Mouse (Mus musculus): Measurements from ENCODE around the gene Crocc.

Gene Crocc

DNA sequence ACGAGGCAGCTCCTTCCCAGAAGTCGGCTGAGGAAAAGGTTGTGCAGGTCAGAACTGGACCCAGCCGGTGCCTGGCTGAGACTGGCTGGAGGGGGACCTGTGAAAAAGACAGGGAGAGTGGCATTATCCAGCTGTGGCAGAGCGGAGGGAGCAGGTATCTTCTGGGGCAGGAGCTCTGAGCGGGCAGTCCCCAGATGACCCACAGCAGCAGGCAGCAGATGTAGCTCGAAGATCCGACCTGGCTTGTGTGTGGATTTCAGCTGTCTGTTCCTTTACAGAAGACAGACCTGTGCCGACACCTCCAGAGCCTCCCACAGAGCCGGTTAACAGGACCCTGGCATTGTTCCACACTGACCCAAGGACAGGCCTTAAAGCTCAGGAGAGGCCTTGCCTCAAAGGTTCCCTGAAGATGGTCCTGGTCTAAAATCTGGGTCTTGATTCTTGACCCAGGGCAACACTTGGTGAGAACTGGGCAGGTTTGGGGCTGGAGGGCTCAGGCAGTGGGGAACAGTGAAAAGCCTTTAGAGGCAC lies 7.2 kb upstream of the Crocc start:
- DNase-seq (ENCODE audit: low read depth, low spot score), result no peak

DNA sequence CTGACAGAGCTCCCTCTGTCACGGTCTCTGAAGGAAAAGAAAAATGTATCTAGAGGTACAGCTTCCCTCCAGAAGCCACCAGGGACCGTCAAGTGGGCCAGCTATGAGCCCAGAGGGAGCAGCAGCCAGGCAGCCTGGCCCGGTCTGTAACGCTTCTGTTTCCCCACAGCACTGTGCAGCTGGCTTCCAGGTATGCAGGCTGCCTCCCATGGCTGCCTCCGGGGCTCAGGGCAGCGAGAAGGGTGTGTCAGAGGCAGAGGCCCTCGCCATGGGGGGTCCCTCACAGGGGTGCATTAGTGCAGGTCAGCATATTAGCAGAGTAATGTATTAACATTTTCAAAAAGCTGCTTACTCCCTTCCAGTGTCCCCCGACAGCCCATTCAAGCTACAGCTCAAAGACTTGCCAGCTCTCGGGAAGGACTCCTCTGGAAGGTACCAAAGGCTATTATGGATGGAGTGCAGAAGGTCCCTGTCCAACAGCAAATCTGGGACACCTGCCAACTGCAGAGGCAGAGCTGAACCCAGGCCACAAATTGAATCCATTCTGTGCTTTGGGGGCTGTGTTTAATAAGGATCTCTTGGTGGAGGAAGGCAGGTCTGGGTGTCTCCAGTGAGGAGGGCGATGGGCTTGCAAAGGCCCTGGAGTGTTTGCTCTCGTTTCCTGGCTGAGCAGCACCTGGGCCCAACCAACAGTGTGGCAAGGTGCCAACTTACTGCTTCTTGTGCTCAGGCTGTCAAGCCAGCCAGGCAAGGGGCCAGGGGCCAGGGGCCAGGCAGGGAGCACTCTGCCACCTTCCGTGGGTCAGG lies 6.6 kb upstream of the Crocc start:
- DNase-seq (ENCODE audit: low read depth, low spot score), result no peak

DNA sequence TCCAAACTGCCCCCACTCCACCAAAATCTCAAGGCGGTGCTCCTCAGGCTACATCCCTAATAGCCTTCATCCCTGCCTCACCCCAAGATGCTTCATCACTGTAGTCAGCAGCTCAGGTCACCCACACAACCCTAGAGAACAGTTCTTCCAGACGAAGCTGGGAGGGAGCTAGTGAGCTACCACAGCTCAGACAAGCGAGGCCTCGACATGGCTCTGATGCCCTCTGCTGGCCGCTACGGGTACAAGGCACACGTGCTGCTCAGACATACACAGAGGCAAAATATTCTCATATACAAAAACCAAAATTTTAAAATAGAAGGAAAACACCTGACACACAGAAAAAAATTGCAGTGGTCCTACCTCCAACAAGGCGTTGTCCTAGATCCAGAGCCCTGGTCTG lies 4.8 kb upstream of the Crocc start:
- DNase-seq (ENCODE audit: low read depth, low spot score), result no peak

DNA sequence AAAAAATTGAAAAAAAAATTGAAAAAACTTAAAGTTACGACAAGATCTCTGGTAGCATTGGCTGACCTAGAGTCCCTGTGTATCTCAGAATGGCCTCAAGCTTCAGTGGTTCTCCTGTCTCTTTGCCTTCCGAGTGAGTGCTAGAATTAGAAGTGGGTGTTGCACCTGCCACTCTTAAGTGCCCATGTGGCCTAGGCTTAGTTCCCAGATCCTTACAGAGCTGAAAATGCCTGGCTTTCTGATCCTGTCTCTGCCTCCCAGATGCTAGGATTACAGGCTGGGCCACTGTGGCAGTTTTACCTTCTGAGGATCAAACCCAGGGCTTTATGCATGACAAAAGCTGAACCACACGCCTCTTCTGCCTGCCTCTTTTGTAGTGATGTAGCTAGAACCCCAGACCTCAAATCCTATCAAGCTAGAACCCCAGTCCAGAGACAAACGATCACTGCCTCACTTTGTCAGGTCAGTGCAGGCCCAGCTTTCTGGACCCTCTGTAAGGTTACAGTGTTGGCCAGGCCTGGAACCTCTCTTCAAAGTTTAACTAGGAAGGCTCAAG lies 3.8 kb upstream of the Crocc start:
- no peak for DNase-seq (ENCODE audit: low read depth, low spot score)

DNA sequence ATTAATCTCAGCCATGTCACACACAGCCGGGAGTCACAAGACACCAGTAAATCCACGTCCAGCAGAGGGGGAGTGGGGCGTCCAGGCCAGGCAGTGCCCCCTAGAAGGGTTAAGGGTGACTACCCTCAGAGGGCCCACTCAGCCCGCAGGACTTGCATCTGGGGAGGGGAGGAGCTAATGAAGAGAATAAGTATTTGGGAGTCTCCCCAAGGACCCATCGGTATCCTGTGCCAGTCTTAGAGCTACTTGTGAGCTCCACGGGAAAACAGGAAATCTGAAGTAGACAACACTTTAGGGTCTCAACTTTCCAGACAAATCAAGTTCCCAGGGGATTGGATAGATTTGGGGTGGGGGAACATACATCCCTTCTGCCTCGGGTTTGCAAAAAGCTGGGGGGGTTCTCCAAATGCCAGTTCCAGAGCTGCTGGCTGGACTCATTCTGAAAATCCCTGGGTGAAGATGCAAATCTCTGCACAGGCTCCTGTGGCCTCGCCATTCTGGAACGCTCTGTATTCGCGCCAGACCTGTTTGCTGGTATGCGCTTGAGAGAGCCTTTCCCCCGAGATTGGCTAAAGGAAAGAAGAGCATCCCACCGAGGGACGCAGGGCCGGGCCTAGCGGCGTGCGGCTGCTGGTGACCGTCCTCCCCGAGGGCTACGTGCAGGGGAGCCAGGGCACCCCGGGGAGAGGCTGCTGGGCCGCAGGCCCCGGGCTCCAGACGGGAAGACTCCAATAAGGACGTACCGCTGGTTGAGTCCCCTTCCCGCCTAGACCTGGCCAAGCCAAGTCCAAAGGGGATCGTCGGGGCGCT lies 529 bp downstream of the Crocc start:
- no peak for DNase-seq (ENCODE audit: low read depth, low spot score)

DNA sequence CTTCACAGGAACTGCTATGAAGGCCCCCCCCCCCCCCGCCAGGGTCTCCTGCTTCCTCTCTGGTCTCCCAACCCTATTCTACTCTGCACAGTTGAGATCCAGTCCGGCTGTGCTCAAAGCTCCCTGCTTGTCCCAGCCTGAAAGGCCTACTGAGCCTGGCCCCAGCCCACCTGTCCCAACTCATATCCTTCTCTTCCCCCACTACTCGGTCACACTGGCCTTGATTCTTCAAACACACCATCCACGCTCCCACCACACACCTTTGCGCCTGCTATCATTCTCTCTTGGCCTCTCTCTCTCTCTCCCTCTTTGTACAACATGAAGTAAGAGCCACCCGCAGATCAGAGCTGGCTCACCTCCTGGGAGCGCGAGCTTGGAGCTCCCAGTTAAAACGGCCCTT lies 1.5 kb downstream of the Crocc start:
- DNase-seq (ENCODE audit: low read depth, low spot score), result no peak

DNA sequence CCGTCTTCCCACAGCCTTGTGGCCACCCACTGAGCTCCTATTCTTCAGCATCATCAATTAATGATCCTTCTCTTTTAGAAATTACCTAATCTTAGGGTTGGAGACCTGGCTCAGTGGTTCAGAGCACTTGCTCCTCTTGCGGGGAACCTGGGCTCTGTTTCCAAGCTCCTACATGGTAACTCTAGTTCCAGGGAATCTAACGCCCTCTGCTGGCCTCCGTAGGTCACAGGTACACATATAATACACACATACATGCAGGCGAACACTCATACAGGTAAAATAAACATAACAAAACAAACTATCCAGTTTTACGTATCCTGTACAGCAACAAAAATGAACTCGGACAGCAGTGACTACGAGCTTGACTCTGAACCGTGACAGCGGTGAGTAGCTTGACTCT lies 3.4 kb downstream of the Crocc start:
- DNase-seq (ENCODE audit: low read depth, low spot score), result no peak

DNA sequence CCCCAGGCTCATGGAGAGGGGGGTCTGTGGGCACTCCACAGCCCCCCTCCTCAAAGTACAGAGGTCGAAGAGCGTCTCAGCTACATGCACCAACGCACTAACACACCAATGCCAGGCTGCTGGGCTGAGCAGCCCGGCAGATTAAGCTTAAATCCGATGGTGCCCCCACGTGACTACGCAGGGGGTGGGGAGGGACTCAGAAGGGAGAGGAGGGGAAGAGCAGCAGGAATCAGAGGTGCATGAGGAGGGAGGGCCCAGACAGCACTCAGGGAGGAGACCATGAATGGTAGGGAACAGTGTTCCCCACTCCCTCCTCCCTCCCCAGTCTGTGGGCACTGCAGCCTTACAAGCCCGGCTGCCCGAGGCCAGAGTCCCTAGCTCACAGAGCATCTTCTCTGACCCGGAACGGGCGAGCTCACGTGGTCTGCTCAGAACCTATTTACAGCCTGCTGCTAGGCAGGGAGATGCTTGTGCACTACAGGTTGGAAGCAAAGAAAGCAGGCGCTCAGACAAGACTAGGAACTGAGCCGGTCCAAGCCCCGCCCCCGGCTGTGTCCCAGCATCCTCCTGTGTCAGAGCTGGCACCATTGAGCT lies 6.7 kb downstream of the Crocc start:
- no peak for DNase-seq (ENCODE audit: low read depth, low spot score)

DNA sequence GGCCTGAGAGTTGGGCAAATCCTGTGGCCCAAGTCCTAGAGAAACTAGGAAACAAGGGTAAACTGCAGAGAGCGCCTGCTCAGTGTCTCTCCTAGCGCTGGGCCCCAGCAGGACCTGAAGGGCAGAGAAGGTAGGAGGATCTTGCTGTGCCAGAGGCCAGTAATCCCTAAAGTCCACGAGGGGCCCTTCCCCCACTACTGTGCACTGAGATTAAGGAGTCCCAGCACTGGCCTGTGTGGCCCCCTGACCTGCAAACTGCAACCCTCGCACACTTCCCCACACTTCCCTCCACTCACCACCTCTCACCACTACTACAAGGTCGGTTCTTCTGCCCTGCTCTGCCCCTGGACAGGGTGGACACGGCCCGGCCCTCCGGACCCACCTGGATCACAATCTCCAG lies 7.2 kb downstream of the Crocc start:
- DNase-seq (ENCODE audit: low read depth, low spot score), result no peak

DNA sequence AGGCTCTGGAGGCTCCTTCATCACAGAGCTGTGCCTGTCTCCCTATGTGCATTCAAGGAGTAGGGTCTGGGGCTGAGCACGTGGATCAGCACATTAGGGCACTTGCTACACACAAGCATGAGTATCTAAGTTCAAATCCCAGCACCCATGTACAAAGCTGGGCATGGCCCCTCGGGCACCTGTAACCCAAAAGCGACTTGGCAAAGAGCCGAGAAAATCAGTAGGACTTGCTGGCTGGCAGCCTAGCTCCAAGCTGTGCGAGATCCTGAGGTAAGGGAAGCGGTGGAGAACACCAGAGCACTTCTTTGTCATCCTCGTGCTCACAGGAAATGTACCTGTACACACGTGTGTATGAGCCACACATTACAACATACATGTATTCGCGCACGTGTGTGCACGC lies 7.9 kb downstream of the Crocc start:
- no peak for DNase-seq (ENCODE audit: low read depth, low spot score)

DNA sequence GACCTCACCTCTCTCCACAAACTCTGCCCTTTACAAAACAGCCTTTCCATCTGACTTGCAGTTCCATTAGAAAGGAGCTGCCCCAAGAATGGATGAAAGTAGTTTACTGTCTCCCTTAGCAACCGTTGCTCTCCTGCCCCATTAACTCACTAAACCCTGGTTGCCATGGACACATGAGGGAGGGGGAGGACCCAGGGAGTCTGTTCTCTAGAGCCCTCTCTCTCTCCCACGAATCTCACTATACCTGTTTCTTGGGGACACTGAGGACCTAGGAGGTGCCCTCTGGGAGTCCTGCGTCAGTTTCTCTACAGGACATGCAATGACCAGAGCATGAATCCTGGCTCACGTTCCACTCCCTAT lies 10.9 kb downstream of the Crocc start:
- DNase-seq (ENCODE audit: low read depth, low spot score), result no peak

DNA sequence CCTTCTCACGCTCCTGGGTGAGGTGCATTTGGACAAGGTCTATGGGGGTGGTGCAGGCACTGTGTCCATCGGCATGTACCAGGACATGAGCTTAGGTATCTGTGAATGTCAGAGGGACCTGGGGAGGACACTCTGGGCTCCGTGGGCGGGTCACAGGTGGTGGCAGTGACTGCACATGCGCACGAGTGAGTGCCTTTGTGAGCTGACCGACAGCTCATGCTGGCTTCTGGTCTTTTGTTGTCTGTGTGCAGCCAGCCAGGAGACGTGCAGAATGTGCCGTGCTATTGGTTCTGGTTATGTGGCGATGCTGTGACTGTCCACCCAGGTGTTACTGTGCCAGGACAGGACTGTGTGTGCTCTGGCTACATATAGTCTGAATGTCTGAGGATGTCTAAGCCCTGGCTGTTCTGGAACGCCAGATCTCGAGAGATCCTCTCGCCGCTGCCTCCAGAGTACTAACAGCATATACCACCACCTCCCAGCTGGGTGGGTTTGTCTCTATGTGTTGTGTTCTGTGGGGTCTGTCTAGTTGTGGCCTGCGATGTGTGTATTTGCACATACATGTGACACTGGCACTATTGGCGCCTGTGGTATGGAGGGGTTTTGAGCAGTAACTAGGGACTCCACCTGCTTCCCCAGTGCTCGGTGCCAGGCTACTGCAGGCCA lies 11.4 kb downstream of the Crocc start:
- no peak for DNase-seq (ENCODE audit: low read depth, low spot score)

DNA sequence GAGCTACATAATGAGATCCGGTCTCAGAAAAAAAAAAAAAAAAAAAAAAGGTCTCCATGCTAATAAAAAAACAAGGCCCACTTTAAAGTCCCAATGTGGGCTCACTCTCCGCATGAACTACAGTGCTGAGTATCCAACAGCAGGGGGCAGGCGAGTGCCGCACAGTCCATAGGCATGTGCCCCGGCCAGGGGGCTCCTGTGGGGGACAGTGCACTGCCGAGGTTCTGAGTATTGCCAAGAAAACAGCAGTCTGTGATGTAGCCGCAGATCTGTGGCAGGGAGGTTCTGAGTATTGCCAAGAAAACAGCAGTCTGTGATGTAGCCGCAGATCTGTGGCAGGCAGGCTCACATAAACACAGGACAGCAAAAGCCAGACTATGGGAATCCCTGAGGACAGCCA lies 15.5 kb downstream of the Crocc start:
- no peak for DNase-seq (ENCODE audit: low read depth, low spot score)

DNA sequence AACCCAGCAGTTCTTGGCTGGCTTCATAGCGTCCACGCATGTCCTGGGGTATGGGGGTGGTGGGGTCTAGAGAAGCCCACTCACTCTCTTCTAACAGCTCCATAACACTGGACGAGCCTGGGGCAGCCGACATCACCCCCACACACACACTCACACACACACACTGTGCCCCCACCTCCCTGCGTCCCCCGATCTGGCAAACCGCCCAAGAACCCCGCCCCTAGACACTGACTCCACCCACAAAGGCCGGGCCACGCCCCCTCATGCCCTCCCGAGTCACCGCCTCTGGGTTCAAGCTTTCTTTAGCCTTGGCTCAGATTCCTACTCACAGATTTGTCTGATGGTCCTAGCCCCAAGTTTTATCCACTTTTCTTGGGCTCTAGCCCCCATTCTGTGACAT lies 19.2 kb downstream of the Crocc start:
- DNase-seq (ENCODE audit: low read depth, low spot score), result no peak

DNA sequence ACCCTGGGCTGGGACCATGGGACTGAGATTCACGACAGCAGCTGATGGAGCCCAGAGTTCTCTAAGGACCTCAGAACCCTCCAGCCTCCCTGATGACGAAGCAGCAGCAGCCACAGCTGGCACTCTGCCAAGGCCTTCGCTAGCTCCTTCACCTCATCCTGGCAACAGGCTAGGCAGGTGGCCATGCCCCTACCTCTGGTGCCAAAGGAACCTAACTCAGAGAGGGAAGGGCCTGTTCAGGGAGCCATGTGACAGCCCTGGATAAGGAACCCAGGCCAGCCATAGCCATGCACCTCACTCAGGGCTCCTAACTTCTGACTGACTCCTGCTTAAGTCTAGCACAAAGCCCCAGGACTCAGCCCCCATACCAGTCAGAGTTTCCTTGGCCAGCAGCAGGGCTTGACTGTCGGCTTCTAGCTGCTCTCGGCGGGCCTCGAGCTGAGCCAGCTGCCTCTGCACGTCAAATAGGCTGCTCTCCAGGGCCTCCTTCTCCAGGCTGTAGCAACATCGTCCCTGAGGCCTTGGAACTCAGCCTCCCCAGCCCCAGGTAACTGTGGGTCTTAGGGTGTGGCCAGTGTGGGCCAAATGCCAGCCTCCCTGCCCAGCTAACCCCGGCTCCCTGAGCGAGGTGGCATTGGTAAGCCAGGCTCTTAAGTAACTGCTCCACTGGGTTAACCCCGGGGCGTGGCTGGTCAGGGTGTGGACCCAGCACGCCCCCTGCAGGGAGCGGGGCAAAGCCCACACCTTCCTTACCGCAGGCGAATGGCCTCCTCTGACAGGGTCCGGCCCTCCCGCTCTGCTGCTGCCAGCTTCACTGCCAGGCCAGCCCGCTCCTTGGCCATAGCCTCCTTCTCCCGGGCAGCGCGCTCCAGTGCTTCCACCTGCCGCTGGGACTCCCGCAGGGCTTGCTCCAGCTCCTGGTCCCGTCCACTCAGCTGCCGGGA lies 26.5 kb downstream of the Crocc start:
- no peak for DNase-seq (ENCODE audit: low read depth, low spot score)

DNA sequence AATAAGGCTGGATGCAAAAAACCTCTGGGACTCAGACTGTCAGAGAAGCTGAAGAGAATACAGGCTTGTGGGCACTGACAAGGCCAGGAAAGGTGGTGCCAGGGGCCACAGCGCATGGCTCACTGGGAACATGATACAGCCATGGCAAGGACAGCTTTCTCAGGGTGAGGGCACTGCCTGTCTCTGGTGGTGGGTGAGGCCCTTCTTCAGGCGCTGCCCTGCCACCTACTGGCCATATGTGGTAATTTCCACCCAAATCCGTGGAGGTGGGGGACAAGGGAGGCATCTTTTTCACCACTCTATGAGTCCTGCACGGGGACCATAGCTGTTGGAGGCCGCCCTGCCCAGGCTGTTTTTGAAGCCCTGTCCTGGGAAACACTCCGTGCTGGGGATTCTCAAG lies 28.6 kb downstream of the Crocc start:
- no peak for DNase-seq (ENCODE audit: low read depth, low spot score)

DNA sequence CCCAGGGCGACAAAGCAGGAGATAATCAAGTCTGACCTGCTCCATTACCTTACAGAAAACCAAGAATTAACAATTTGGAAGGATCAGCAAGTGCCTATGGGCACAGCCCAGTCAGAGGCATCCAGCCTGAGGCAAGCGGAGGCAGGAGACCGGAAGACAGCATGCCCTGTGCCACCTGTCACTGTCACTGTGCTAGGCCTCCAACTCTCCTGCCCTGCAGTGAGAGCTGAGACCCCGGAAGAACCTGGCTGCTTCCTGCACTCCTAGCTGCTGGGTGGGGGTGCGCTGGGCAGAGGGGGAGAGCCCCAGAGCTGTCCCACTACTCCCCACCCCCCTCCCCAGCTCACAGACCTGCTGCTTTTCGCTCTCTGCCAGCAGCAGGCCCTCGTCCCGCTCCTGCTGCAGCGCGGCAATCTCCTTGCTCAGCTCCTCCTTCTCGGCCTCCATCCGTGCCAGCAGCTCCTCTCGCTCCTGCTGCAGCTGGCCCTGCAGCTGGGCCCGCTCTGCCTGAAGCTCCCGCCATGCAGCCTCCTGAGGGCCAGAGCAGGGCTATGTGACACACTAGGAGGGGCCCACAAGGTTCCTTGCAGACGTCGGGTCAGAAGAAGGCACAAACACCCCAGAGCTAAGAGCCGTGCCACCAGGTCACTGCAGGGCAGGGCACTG lies 29.7 kb downstream of the Crocc start:
- DNase-seq (ENCODE audit: low read depth, low spot score), result no peak

DNA sequence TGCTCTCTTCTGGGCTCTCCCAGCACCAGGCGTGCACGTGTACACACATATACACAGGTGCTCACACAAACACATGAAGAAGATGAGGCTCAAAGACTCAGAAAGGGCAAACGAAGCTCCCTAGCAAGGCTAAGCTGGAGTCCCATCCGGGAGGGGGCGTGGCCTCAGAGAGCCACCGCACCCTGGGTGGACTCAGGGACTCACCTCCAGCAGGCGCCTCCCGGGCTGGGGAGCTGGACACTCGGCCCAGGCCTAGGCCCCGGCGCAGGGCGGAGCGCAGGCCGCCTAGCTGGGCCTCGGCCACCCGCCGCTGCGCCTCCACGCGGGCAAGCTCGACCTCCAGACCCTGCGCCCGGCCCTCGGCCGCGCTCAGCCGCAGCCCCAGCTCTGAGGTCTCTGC lies 35.4 kb downstream of the Crocc start:
- DNase-seq (ENCODE audit: low read depth, low spot score), result no peak

DNA sequence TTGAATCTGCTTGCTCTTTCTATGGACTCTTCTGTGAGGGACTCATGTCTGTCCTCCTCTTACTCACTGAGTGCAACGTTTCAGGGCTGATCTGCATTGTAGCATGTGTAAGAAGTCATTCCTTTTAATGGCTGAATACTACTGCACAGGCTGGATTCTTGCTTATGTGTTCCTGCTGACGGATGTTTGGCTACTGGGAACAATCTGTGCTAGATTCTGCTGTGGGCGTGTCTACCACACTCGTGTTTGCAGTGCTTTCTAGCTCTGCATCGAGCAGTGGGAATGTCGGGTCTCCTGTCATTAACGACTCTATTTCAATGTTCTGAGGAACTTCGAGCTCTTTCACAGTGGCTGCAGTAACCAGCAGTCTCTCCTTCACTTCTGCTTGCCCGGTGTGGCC lies 36.3 kb downstream of the Crocc start:
- DNase-seq (ENCODE audit: low read depth, low spot score), result no peak

DNA sequence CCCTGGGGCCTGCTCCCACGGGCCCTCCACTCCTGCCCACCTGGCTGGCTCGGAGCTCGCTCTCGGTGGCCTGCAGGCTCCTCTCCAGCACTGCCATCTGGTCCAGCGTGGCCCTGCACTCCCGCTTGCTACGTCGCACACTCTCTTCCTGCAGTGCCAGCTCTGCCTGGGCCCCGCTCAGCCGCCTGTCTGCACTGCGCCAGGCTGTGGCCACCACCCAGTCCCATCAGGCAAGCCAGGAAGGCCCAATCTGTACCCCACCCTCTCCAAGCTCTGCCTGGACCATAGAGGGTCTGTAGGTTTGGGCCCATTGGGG lies 38.8 kb downstream of the Crocc start:
- no peak for DNase-seq (ENCODE audit: low read depth, low spot score)

Data from WW6 (cell line).